Mouse (Mus musculus) embryonic fibroblast, embryonic 13.5 days (primary cell): ENCODE results near the gene Kctd3.

Experiments
- CTCF ChIP-seq: IDR thresholded peaks from 2 replicates; pipeline ENCODE4 v1.5.1; 2011; ENCODE audit warnings: mild to moderate bottlenecking, control low read depth, low read length, moderate library complexity, borderline replicate concordance; ENCODE audit not compliant: insufficient read depth
- POLR2A ChIP-seq: IDR thresholded peaks from 2 replicates; pipeline ENCODE4 v1.6.1; 2011; ENCODE audit warnings: low read depth, mild to moderate bottlenecking, control low read depth, low read length, moderate library complexity

DNA sequence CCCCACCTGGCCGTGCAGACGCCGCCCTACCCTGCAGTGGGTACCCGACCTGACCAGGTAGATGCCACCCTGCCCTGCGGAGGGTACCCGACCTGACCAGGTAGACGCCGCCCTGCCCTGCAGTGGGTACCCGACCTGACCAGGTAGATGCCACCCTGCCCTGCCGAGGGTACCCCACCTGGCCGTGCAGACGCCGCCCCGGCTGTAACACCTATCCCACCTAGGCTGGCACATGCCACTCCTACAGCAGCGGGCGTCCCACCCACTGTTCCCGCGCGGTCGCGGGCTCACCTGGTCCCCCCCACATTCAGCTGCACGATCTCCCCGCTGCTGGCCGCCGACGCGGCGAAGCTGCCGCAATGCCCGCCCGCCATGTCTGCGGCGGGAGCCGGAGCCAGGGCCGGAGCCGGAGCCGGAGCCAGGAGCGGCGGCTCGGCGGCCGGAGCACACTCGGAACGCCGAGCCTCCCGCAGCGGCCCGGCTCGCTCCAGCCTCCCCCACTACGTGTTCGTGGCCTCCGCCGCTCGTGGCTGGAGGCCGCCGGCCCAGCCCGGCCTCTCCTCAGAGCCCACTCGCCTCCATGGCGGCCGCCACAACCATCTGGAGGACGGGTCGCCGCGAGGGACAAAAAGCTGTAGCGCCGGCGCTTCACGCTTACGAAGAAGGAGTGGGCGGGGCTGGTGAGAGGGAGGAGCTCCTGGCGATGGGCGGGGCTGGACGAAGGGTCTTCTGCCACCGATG lies at the start of gene Kctd3:
- TF ChIP-seq CTCF (no peak), POLR2A (peak; percentile 84)
